Mouse (Mus musculus): ENCODE measurements around the gene Creb3l4. TPM values are rescaled to one million over a fixed set of nuclear protein-coding genes. Genes with fewer than 3 reads are reported as not detected.

The Creb3l4 gene
- polyA plus RNA-seq, 1 experiment = 1.7 TPM

DNA sequence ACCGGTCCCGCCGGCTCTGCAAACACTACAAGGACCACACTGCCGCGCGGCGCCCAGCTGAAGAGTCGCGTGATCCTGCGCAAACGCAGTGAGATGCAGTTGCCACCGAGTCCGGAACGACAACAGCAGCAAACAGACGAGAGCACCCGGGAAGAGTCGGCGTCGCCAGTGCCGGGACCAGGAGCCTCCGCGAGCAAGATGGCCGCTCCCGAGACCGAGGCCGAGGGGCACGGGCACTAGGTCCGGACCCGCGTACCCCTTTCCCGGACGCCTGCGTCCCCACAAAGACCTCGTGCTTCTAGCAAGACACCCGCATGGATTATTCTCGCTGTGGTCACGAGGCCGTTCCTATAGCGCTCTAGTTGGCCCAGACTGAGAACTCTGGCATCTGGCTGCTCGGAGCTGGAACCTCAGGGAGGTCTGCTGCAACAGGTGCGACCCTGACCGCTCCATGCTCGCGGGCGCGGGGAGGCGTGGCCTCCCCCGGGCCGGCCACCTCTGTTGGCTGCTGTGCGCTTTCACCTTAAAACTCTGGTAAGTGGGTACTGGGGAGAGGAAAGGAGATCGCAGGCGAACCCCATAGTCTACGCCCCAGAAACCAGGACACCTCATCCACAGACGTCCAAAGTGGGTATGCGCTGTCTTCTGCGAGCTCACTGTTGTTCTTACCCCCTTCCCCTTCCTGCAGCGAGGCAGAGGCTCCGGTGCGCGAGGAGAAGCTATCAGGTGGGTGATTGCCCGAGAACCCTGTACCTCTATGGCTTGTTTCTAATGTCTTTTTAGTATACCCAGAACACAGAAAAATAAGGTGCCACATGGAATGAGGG, 11.6 kb downstream of the Creb3l4 start, which contains the start of gene Jtb:
Jtb (plus strand) TSS at position 91 of the 827 bp plus-strand sequence.
- peak; percentile 83 for DNase-seq (ENCODE audit: low spot score)

DNA sequence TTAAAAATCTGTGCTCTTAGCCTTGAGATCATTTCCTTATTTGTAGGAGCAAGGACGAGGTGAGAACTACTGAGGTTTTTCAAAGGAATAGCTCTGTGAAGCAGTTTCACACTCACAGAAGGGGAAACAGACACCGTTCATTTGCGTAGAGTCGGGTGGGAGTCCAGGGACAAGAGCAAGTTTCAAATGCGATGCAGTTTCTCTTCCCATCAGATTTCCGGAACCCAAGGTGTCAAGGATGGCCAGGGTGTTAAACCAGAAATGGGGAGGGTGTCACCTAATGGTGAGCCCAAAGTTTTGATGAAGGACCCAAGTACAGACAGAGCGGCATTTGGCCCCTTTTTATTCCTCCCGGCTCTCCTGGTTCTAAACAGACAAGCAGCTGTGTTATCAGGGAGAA, 12.2 kb downstream of the Creb3l4 start:
- no peak for DNase-seq (ENCODE audit: low spot score)

DNA sequence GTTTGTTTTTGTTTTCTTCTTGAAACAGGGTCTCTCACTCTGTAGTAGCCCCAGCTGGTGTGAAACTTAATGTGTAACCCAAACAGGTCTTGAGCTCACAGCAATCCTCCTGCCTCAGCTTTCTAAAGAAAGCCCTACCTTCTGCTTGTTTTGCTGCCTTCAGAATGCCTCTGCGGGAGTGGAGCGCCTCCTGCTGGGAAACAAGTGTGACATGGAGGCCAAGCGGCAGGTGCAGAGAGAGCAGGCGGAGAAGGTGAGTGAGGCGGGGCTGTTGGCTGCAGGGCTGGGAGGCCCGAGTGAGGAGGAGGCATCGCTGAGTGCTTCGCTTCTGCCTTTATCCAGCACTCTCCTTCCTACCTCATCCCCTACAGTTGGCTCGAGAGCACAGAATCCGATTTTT, 19.0 kb downstream of the Creb3l4 start:
- no peak for DNase-seq (ENCODE audit: low spot score)

DNA sequence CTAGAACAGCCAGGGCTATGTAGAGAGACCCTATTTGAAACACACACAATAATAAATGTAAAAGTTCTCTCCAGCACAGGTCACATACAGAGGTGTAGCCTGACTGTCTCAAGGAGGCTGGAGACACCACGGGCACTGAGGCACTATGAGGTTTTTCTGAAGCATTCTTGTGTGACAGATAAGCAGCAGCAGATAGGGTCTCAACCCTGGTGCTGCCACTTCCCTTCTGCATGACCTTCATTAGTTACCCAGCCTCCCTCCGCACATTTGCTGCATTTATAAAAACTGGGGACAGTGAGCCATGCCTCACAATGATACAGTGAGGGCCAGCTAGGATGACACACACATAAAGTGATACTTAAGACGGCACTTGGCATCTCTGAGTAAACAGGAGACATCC, 20.4 kb downstream of the Creb3l4 start:
- DNase-seq (ENCODE audit: low spot score) = no peak

DNA sequence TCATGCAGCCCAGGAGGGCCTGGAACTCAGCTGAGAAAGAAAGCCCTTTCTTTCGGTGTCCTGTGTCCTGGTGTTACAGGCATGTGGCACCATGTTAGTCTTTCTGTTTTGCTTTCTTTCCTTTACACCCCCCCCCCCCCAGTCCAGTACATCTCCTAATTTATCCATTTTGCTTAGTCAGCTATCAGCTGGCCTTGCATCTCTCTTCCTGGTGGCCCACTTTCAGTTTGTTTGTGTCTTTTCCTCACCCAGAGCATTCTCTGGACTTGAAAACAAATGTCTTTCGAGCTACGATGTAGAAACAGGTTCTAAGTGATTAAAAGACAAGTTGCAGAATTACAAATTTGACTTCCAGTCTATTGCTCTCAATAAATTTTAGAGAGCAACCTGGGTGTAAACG, 20.9 kb downstream of the Creb3l4 start:
- DNase-seq (ENCODE audit: low spot score) = no peak

DNA sequence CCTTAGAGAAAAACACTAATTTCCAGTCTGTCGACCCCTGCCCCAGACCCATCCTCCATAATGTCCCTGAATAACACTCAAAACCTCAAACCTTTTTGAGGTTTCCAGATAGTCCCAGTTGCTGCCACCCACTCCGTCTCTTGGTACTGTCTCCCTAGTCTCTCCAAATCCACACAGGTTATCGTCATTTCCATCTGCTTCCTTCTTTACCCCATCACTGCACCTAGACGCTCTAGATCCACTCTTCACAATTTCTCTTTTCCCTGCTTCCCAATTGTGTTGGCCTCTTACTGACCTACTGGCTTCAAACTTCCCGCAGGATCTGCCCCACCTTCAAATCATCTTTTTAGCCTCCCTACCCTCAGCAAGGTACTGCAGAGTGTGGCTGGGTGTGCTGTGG, 22.2 kb downstream of the Creb3l4 start:
- no peak for DNase-seq (ENCODE audit: low spot score)

DNA sequence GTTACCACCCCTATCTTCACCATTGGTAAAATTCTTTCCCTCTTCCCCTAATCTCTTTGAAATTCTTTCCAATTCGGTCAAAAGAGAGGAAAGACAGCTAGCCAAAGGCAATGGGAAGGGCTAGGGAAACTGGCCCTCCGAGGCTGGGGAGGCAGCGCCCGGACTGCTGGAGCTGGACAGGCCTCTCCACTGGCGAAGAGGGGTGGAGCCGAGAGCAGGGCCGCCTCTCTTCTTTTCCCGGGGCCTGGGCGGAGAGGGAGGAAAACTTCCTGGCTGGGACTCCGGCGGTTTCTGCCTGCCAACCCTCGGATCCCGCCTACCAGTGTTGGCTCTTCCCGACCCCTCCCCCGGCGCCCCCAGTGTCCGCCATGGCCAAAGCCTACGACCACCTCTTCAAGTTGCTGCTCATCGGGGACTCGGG, 22.8 kb downstream of the Creb3l4 start:
- DNase-seq (ENCODE audit: low spot score) = peak; percentile 65

DNA sequence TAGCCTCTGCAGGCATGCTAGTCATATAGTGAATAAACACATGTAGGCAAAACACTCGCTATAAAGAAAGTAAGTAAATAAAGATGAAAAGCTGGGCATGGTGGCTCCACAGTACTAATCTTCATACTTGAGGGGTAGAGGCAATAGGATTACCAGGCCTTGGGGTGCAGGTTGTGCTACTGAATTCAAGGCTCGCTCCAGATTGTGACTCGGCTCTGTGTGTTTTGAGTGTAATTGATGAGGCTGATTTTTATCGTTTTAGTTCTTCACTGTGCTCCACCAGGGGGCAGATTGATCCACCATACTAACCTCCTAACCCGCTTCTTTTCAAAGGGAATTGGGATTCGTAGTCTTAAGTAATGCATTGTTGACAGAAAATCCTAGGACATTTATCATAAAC, 23.2 kb downstream of the Creb3l4 start:
- no peak for DNase-seq (ENCODE audit: low spot score)

DNA sequence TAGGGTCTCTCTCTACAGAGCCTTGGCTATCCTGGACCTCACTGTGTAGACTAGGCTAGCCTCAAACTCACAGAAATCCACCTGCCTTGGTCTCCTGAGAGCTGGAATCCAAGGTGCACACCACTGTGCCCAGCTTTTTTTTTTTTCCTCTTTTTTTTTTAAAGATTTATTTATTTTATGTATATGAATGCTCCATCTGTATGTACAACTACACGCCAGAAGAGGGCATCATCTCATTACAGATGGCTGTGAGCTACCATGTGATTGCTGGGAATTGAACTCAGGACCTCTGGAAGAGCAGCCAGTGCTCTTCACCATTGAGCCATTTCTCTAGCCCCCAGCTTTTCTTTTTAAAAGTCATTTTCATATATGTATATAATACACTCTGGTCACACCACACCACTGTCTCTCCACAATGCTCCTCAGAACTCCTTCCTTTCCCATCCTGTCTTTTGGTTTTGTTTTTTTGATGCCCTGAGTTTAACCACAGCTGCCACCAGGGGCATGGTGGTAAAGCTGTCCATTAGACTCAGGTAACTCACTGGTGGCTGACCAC, 27.4 kb downstream of the Creb3l4 start:
- no peak for DNase-seq (ENCODE audit: low spot score)

DNA sequence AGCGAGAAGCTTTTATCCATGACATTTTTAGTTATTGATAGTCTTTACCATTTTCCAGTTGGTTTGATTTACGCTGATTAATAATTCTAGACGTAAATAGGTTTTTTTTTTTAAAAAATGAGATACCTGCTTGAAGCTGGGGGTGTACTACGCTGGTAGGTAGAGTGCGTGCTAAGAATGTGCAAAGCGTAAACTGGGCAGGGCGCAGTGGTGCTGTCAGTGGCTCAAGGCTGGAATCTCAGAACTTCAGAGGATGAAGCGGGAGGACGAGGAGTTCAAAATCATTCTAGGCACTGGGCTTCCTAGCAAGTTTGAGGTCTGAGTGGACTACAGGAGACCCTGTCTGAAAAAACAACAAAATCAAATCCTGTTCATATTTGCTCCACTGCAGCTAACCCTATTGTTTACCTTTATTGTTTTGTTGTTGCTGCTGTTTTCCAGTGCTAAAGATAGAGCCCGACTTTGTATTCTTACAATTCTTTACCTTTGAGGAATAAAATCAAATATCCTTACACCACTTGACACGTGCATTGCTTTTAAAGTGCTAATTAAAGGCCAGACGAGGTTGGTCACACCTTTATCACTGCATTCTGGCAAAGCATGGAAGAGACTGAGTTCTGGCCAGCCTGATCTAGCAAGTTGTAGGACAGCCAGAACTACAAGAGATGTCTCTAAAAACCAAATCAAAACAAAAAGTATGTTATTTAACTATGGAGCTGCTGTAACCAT, 29.2 kb downstream of the Creb3l4 start:
- no peak for DNase-seq (ENCODE audit: low spot score)

DNA sequence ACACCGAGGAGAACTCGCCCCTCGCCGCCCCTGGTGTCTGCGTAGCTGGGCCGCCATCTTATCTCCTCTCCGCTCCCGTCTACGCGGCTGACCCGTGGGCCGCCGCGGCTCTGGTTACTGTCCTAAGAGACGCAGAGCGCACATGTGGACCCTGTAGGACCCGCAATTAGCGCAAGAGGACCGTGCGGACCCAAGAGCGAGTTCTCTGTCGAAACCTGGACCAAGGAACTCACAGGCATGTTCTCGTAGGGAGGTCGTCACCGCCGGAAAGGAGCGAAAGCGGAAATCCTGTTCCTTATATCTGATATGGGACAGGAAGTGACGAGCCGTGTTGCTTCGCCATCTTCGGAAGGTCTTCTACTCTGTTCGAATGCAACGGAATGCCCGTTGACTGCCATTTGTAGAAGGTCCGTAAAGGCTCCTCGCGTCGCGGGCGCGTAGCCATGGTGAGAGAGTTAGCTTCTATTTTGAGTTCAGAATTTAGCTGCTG, 29.9 kb downstream of the Creb3l4 start, which contains the start of the genes Rps27 and Rab13:
Rps27 (minus strand) TSS at position 275 of the 490 bp plus-strand sequence.
Rab13 (plus strand) TSS at position 319 of the 490 bp plus-strand sequence.
- DNase-seq (ENCODE audit: low spot score) = peak; percentile 89

DNA sequence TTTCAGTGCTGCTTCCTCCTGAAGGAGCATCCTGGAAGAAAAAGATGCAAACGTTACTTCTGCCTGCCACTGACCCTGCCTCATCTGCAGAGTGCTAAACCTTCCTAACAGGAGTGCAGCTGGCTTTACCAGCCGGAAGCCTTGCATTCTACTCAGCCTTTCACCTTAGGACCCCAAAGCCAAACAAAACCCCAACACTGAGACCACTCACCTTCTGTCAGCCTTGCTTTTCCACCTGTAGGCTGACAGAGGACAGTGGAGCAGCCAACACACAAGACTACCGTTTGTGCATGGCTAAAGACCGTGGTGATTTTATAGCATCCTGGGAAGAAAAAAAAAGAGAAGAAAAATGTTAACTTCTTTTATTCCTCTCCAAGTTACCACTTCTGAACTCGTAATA, 30.6 kb downstream of the Creb3l4 start:
- no peak for DNase-seq (ENCODE audit: low spot score)

DNA sequence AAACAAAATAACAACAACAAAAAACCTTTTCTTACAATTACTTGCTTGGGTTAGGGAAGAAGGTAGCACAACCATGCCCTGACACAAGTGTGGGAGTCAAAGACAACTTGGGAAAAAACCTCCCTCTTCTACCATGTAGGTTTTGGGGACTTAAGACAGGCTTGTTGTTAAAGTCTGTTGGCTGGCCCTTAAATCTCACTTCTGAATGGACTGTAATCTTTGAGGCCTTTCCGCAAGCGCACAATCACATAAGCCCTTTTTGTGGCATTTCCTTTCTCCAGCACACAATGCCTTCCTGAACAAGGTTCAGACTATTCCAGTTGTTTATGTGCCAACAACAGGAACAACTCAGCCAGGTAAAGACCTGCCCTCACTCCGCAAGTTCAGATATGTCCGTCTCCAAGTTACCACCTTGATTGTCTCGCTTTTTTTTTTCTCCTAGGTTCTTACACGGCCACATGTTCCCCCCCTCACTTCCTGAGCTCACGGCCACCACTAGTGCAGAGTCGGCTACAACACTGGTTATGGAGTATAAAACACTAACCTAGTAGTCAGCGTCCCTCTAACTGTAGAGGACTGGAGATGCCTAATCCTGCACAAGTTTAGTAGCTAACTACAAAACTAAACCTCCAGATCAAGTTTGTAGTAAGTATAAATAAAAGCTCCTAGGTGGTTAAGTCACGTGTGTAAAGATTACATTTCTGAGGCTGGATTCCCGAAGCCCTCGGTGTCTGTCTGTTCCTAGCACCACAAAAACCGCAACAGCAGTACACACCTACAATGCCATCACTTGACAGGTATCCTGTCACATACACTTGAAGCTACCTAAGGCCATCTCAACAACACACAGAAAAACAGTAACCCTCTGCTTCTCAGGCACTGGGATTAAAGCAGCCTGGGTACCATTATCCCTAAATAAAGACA, 31.6 kb downstream of the Creb3l4 start:
- no peak for DNase-seq (ENCODE audit: low spot score)

DNA sequence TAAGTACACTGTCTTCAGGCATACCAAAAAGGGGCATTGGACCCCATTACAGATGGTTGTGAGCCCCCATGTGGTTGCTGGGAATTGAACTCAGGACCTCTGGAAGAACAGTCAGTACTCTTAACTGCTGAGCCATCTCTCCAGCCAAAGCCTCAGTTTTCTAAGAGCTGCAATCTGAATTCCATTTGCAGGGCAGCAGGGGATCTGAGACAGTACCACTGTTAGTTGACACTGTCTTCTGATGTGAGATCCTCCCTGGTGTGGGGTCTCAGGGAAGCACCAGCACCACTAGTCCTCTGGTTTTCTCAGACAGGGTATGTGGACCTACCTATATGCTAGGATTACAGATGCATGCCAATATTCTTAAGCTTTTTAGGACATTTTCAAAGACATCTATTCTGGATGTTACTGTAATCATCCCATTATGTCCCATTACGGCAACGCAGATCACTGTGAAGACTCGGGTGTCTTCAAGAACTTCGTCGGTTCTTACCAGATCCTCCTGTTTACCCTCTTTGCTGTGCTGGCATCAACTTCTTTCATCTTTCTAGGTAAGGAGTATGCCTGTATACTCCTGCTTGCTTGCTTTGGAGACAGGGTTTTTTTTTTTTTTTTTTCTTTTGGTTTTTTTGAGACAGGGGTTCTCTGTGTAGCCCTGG, 33.3 kb downstream of the Creb3l4 start:
- no peak for DNase-seq (ENCODE audit: low spot score)

DNA sequence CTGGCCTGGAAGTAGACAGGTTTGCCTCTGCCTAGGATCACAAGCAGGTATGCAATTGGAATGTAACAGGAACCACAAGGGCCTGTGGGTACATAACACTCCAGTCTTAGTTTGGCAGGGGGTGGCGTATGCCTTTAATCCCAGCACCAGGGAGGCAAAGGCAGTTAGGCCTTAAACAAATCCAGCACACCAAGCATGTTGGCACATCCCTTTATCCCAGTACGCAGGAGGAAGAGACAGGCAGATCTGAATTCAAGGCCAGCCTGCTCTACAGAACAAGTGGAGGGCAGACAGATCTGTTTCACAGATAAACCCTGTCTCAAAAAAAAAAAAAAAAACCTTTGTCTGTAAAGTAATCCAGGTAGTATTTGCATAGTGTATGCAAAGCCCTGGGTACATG, 34.6 kb downstream of the Creb3l4 start:
- no peak for DNase-seq (ENCODE audit: low spot score)

DNA sequence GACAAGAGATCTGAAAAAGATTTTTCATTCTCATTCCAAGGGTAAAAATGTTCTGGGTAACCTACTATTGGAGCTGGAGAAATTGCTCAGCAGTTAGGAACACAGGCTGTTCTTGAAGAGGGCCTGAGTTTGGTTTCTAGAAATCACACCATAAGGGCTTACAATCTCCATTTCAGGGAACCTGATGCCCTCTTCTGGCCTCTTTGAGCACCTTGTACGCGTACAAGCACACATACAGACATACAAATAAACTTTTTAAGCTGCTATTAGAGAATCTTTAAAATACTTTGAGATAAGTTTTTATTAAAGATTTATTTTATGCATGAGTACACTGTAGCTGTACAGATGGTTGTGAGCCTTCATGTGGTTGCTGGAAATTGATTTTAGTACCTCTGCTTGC, 38.7 kb downstream of the Creb3l4 start:
- DNase-seq (ENCODE audit: low spot score) = no peak

DNA sequence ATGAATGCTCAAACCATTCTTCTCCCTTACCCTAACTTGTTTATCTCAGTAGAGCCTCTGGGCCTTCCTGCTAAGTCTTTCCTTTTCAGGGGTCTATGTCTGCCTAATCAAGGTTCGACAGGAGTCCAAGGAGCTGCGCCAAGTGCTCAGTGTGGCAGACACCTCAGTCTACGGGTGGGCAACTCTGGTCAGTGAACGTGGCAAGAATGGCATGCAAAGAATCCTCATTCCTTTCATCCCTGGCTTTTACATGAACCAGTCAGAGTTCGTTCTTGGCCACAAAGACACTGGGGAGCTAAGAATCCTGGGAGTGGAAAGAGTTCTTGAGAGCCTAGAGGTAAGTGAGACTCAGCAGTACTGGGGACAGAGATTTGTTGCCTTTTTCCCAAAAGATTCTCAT, 39.7 kb downstream of the Creb3l4 start:
- DNase-seq (ENCODE audit: low spot score) = no peak

DNA sequence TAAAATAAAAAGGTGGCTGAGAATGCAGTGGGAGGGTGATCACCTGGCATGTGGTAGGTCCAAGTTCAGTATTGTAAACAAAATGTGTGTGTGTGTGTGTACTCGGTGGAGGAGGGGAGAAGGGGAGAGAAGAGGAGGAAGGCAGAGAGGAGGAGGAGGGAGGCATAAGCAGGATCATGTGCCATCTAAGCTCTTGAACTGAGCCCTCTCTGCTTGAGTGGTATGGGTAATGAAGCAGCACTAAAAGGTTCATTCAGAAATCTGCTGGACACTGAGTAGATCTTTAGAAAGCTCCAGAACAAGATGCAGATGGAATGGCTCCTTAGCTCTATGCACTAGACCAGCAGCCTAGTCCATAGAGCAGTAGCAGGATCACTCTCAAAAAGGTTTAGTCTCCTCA, 40.4 kb downstream of the Creb3l4 start:
- DNase-seq (ENCODE audit: low spot score) = no peak

DNA sequence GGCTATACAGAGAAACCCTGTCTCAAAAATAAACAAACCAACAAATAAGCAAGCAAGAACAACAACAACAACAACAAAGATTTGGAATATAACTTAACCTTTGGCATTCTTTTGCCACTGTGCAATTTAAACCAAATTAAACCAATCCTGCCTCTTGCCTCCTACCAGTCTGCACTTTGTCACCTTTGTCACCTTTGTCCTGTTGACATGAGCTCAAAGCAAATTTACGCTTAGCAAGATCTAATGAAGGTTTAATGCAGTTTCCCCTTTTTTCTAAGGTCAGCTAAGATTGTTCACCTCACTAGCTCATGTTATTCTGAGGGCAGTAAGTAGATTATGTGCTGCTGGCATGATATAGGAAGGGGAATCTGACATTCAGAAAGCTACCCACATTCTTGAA, 45.8 kb downstream of the Creb3l4 start:
- no peak for DNase-seq (ENCODE audit: low spot score)

DNA sequence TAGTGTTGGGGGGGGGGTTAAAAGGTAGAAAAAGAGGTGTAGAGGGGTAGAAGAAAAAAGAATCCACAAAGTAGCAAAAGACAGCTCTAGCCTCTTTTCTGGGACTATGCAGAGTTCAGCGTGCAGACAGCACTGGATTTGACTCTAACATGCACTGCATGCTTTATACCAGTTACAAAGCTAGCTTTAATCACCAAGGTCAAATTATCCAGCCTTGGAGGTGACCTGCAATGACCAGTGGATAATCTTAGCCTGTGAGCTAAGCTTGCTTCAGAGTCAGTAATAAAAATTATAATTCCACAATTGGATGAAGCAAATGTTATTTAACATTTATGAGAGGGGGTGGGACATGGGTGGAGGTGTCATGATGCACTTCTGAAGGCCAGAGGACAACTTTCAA, 47.7 kb downstream of the Creb3l4 start:
- no peak for DNase-seq (ENCODE audit: low spot score)

DNA sequence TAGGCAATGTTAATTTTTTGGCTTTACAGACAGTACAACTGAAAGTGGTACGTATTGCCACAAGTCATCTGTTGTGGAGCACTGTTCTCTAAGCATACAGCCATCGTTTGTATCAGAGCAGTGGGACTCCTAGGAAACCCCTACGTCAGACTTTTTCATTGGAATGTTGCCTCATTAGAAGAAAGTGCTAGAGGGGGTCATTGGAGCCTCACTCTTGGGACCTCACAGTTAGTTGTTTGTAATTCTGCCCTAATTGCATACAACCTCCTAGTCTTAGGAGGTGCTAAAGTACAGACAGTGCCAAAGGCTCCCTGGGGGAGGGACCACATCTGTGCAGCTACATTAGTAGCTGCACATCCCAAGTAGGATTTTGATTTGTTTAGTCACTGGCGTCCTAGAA, 48.6 kb downstream of the Creb3l4 start:
- DNase-seq (ENCODE audit: low spot score) = no peak
